Mouse (Mus musculus) lung, postnatal 4 days (tissue): Measurements from ENCODE around the gene Otp.
A peak's percentile ranks its signal among the peaks of the same experiment; 100 is the strongest.

Source experiments
- DNase-seq, 2 experiments: peaks; one replicate each; pipeline ENCODE4 v3.0.0; 2021

Otp gene

GRCm38 (mm10) chr13:94875396-94875880 is at the start of gene Otp:
TSS of gene Otp (plus strand) at chr13:94875602.
- no peak for DNase-seq

GRCm38 (mm10) chr13:94826389-94826788 is 49.0 kb upstream of the Otp start:
- no peak for DNase-seq

GRCm38 (mm10) chr13:94826986-94827385 is 48.4 kb upstream of the Otp start:
- no peak for DNase-seq

- DNase-seq = no peak
These were observed 47.6 kb upstream of the Otp start for GRCm38 (mm10) chr13:94827847-94828246.

- no peak for DNase-seq
These were observed 37.2 kb upstream of the Otp start for GRCm38 (mm10) chr13:94838047-94838720.

GRCm38 (mm10) chr13:94838756-94839337 is 36.6 kb upstream of the Otp start:
- DNase-seq = no peak

- DNase-seq = no peak
These were observed 32.2 kb upstream of the Otp start for GRCm38 (mm10) chr13:94843236-94843635.

- no peak for DNase-seq
These were observed 27.5 kb upstream of the Otp start for GRCm38 (mm10) chr13:94847870-94848269.

GRCm38 (mm10) chr13:94849351-94849750 is 26.1 kb upstream of the Otp start:
- no peak for DNase-seq

- no peak for DNase-seq
These were observed 17.3 kb upstream of the Otp start for GRCm38 (mm10) chr13:94858016-94858575.

GRCm38 (mm10) chr13:94859256-94859655 is 16.1 kb upstream of the Otp start:
- no peak for DNase-seq

- DNase-seq = no peak
These were observed 12.7 kb upstream of the Otp start for GRCm38 (mm10) chr13:94862491-94863230.

- DNase-seq = no peak
These were observed 8.5 kb upstream of the Otp start for GRCm38 (mm10) chr13:94866906-94867305.

GRCm38 (mm10) chr13:94867772-94868171 is 7.6 kb upstream of the Otp start:
- no peak for DNase-seq

- peak; percentile 61 to 62 for DNase-seq
These were observed 6.9 kb upstream of the Otp start for GRCm38 (mm10) chr13:94868478-94868950.

- DNase-seq = no peak
These were observed 5.9 kb upstream of the Otp start for GRCm38 (mm10) chr13:94869541-94869940.

- DNase-seq = no peak
These were observed 5.3 kb upstream of the Otp start for GRCm38 (mm10) chr13:94870071-94870460.

GRCm38 (mm10) chr13:94870461-94871186 is 4.8 kb upstream of the Otp start:
- no peak for DNase-seq

- no peak for DNase-seq
These were observed 3.5 kb upstream of the Otp start for GRCm38 (mm10) chr13:94871806-94872320.

- DNase-seq = no peak
These were observed 3.0 kb upstream of the Otp start for GRCm38 (mm10) chr13:94872439-94872838.

GRCm38 (mm10) chr13:94873111-94874038 is 2.0 kb upstream of the Otp start:
- DNase-seq = no peak
